Mouse (Mus musculus): Measurements from ENCODE around the gene Tdrd5. TPM values are rescaled to one million over a fixed set of nuclear protein-coding genes. Genes with fewer than 3 reads are reported as not detected.
"Not testable (repeated sequence)": the region's sequence is repeated elsewhere in the genome, so short reads cannot be mapped to it uniquely, and the experiment has no call there.

Tdrd5 gene
- polyA plus RNA-seq, 1 experiment from 2014 or later, result 0.18 TPM

GRCm38 (mm10) chr1:156254866-156255265 is 48.6 kb downstream of the Tdrd5 start:
- in situ Hi-C loops (cut with MboI; ENCODE audit: low pct_unique_long_range_greater_than_20kb), result no loop called here
- no peak for ATAC-seq
- POLR2A ChIA-PET, result no interaction called here
- DNase-seq (ENCODE audit: low read depth, low spot score), result no peak
- CTCF ChIA-PET, result no interaction called here
- no peak for TF ChIP-seq CTCF (IDR thresholded peaks at IDR 0.05)
- no peaks in the 10 kb centered on the region for H3K27me3 ChIP-seq

- H3K27me3 ChIP-seq; POLR2A ChIA-PET; DNase-seq (ENCODE audit: low read depth, low spot score); in situ Hi-C loops (cut with MboI; ENCODE audit: low pct_unique_long_range_greater_than_20kb); ATAC-seq; CTCF ChIA-PET: not testable (repeated sequence)
These were observed 52.4 kb downstream of the Tdrd5 start for GRCm38 (mm10) chr1:156251096-156251495.

- TF ChIP-seq CTCF (IDR thresholded peaks at IDR 0.05), result no peak
- CTCF ChIA-PET, result no interaction called here
- POLR2A ChIA-PET, result no interaction called here
- no peaks in the 10 kb centered on the region for H3K27me3 ChIP-seq
- in situ Hi-C loops (cut with MboI; ENCODE audit: low pct_unique_long_range_greater_than_20kb), result no loop called here
- no peak for ATAC-seq
- no peak for DNase-seq (ENCODE audit: low read depth, low spot score)
These were observed 55.6 kb downstream of the Tdrd5 start for GRCm38 (mm10) chr1:156247893-156248292.

GRCm38 (mm10) chr1:156241713-156242348 is 61.6 kb downstream of the Tdrd5 start:
- POLR2A ChIA-PET, result interaction anchor here (1.1 kb wide), 1 partner anchor 153 kb away, joined by 3 read pairs; no protein-coding TSS in a partner anchor
- no peak for DNase-seq (ENCODE audit: low read depth, low spot score)
- in situ Hi-C loops (cut with MboI; ENCODE audit: low pct_unique_long_range_greater_than_20kb), result no loop called here
- ATAC-seq, result no peak
- peak; percentile 85 for TF ChIP-seq CTCF (IDR thresholded peaks at IDR 0.05)
- CTCF ChIA-PET, result interaction anchor here (1.0 to 1.7 kb wide), 7 partner anchors 12 to 179 kb away, joined by 3 to 17 read pairs (median 5); no protein-coding TSS in a partner anchor
- no peaks in the 10 kb centered on the region for H3K27me3 ChIP-seq

GRCm38 (mm10) chr1:156241035-156241434 is 62.4 kb downstream of the Tdrd5 start:
- no peak for DNase-seq (ENCODE audit: low read depth, low spot score)
- TF ChIP-seq CTCF (IDR thresholded peaks at IDR 0.05), result peak; percentile 74
- peak; percentile 51 for ATAC-seq
- CTCF ChIA-PET, result interaction anchor here (1.0 to 1.7 kb wide), 7 partner anchors 12 to 178 kb away, joined by 3 to 17 read pairs (median 5); no protein-coding TSS in a partner anchor
- POLR2A ChIA-PET, result interaction anchor here (1.1 kb wide), 1 partner anchor 152 kb away, joined by 3 read pairs; no protein-coding TSS in a partner anchor
- no peaks in the 10 kb centered on the region for H3K27me3 ChIP-seq
- in situ Hi-C loops (cut with MboI; ENCODE audit: low pct_unique_long_range_greater_than_20kb), result no loop called here

- ATAC-seq (no peak), DNase-seq (ENCODE audit: low read depth, low spot score) (no peak)
- H3K27me3 ChIP-seq, result no peaks in the 10 kb centered on the region
- ChIA-PET CTCF (interaction anchor here (0.6 kb wide), 1 partner anchor 147 kb away, joined by 3 read pairs; no protein-coding TSS in a partner anchor), POLR2A (no interaction called here)
- TF ChIP-seq CTCF (IDR thresholded peaks at IDR 0.05), result no peak
- in situ Hi-C loops (cut with MboI; ENCODE audit: low pct_unique_long_range_greater_than_20kb), result no loop called here
These were observed 72.3 kb downstream of the Tdrd5 start for GRCm38 (mm10) chr1:156231122-156231521.

GRCm38 (mm10) chr1:156230339-156231089 is 73.0 kb downstream of the Tdrd5 start:
- ChIA-PET POLR2A (no interaction called here), CTCF (interaction anchor here (0.6 to 1.6 kb wide), 3 partner anchors 11 to 146 kb away, joined by 3 to 7 read pairs (median 4); no protein-coding TSS in a partner anchor)
- ATAC-seq, result no peak
- TF ChIP-seq CTCF (IDR thresholded peaks at IDR 0.05), result no peak
- in situ Hi-C loops (cut with MboI; ENCODE audit: low pct_unique_long_range_greater_than_20kb), result no loop called here
- H3K27me3 ChIP-seq, result no peaks in the 10 kb centered on the region
- DNase-seq (ENCODE audit: low read depth, low spot score), result no peak

GRCm38 (mm10) chr1:156229448-156229847 is 74.0 kb downstream of the Tdrd5 start:
- H3K27me3 ChIP-seq, result no peaks in the 10 kb centered on the region
- peak; percentile 74 for TF ChIP-seq CTCF (IDR thresholded peaks at IDR 0.05)
- ChIA-PET POLR2A (no interaction called here), CTCF (interaction anchor here (0.7 to 1.6 kb wide), 7 partner anchors 12 to 187 kb away, joined by 3 to 7 read pairs (median 3); no protein-coding TSS in a partner anchor)
- DNase-seq (ENCODE audit: low read depth, low spot score) (no peak), ATAC-seq (no peak)
- in situ Hi-C loops (cut with MboI; ENCODE audit: low pct_unique_long_range_greater_than_20kb), result loop anchor here (10.0 kb wide), 1 partner anchor 1145 kb away; no protein-coding TSS in a partner anchor

- TF ChIP-seq CTCF (IDR thresholded peaks at IDR 0.05), result no peak
- ChIA-PET POLR2A (no interaction called here), CTCF (interaction anchor here (1.1 to 1.6 kb wide), 6 partner anchors 13 to 152 kb away, joined by 3 to 7 read pairs (median 4); no protein-coding TSS in a partner anchor)
- H3K27me3 ChIP-seq, result no peaks in the 10 kb centered on the region
- no peak for ATAC-seq
- no peak for DNase-seq (ENCODE audit: low read depth, low spot score)
- in situ Hi-C loops (cut with MboI; ENCODE audit: low pct_unique_long_range_greater_than_20kb), result loop anchor here (10.0 kb wide), 1 partner anchor 1146 kb away; no protein-coding TSS in a partner anchor
These were observed 74.7 kb downstream of the Tdrd5 start for GRCm38 (mm10) chr1:156228728-156229127.

GRCm38 (mm10) chr1:156226903-156227302 is 76.6 kb downstream of the Tdrd5 start:
- no peaks in the 10 kb centered on the region for H3K27me3 ChIP-seq
- DNase-seq (ENCODE audit: low read depth, low spot score), result no peak
- CTCF ChIA-PET, result interaction anchor here (1.3 to 2.4 kb wide), 3 partner anchors 10 to 124 kb away, joined by 4 to 5 read pairs (median 4); no protein-coding TSS in a partner anchor
- no peak for TF ChIP-seq CTCF (IDR thresholded peaks at IDR 0.05)
- POLR2A ChIA-PET, result interaction anchor here (0.6 kb wide), 1 partner anchor 8 kb away, joined by 5 read pairs; no protein-coding TSS in a partner anchor
- no peak for ATAC-seq
- in situ Hi-C loops (cut with MboI; ENCODE audit: low pct_unique_long_range_greater_than_20kb), result loop anchor here (10.0 kb wide), 1 partner anchor 1148 kb away; no protein-coding TSS in a partner anchor

Data from Patski (cell line).